Mouse (Mus musculus): ENCODE results near the gene Olfr550.
"Not testable (repeated sequence)": the region's sequence is repeated elsewhere in the genome, so short reads cannot be mapped to it uniquely, and the experiment has no call there.

Olfr550 gene

GRCm38 (mm10) chr7:102571142-102571541, at the start of gene Olfr550:
TSS of gene Olfr550 (plus strand) at chr7:102571442.
- no peak for DNase-seq

- DNase-seq: no peak
Measured at GRCm38 (mm10) chr7:102529052-102529451, 42.2 kb upstream of the Olfr550 start.

- DNase-seq: no peak
Measured at GRCm38 (mm10) chr7:102534449-102534848, 36.8 kb upstream of the Olfr550 start, which contains the start of gene Olfr547. TSS of gene Olfr547 (plus strand) at chr7:102534749.

- no peak for DNase-seq
Measured at GRCm38 (mm10) chr7:102540596-102540995, 30.6 kb upstream of the Olfr550 start, which contains the start of gene Olfr548-ps1. TSS of gene Olfr548-ps1 (plus strand) at chr7:102540896.

- DNase-seq: no peak
Measured at GRCm38 (mm10) chr7:102541251-102541650, 30.0 kb upstream of the Olfr550 start.

GRCm38 (mm10) chr7:102549570-102549969, 21.7 kb upstream of the Olfr550 start, which contains the start of gene Olfr549:
TSS of gene Olfr549 (plus strand) at chr7:102549870.
- no peak for DNase-seq

GRCm38 (mm10) chr7:102553279-102553678, 18.0 kb upstream of the Olfr550 start:
- DNase-seq: no peak

GRCm38 (mm10) chr7:102564999-102565997, 5.9 kb upstream of the Olfr550 start, which contains the start of gene Trim21:
TSS of gene Trim21 (minus strand) at chr7:102565486.
- DNase-seq: peak; percentile 93 to 95

GRCm38 (mm10) chr7:102566219-102566618, 5.0 kb upstream of the Olfr550 start:
- no peak for DNase-seq

GRCm38 (mm10) chr7:102573174-102573830, 2.1 kb downstream of the Olfr550 start:
- DNase-seq: no peak

GRCm38 (mm10) chr7:102575998-102576397, 4.8 kb downstream of the Olfr550 start:
- no peak for DNase-seq

GRCm38 (mm10) chr7:102591786-102592185, 20.5 kb downstream of the Olfr550 start, which contains the start of gene Olfr551:
TSS of gene Olfr551 (minus strand) at chr7:102591886.
- DNase-seq: no peak

GRCm38 (mm10) chr7:102597378-102598031, 26.3 kb downstream of the Olfr550 start, which contains the start of gene Olfr552:
TSS of gene Olfr552 (plus strand) at chr7:102597770.
- DNase-seq: no peak

GRCm38 (mm10) chr7:102618118-102618517, 46.9 kb downstream of the Olfr550 start, which contains the start of gene Olfr553:
TSS of gene Olfr553 (minus strand) at chr7:102618218.
- no peak for DNase-seq

GRCm38 (mm10) chr7:102619608-102620007, 48.4 kb downstream of the Olfr550 start:
- DNase-seq: no peak

- not testable (repeated sequence) for DNase-seq
Measured at GRCm38 (mm10) chr7:102620368-102620767, 49.1 kb downstream of the Olfr550 start.
